Mouse (Mus musculus) thymus, adult 2 months (tissue): ENCODE data around the gene Bpifb4.

Experiments used
- CTCF ChIP-seq: fragments of 200-500 bp; IDR thresholded peaks from 2 replicates; pipeline ENCODE4 v1.5.1; 2012; ENCODE audit warnings: mild to moderate bottlenecking, control low read depth, low read length, moderate library complexity, borderline replicate concordance; ENCODE audit not compliant: control insufficient read depth, poor library complexity, insufficient read depth; ENCODE audit errors: extremely low read depth
- POLR2A ChIP-seq: fragments of 200-500 bp; IDR thresholded peaks from 2 replicates; pipeline ENCODE4 v1.6.1; 2012; ENCODE audit warnings: mild to moderate bottlenecking, low read length, control low read depth, moderate library complexity; ENCODE audit not compliant: control insufficient read depth, poor library complexity, insufficient read depth; ENCODE audit errors: extremely low read depth

DNA sequence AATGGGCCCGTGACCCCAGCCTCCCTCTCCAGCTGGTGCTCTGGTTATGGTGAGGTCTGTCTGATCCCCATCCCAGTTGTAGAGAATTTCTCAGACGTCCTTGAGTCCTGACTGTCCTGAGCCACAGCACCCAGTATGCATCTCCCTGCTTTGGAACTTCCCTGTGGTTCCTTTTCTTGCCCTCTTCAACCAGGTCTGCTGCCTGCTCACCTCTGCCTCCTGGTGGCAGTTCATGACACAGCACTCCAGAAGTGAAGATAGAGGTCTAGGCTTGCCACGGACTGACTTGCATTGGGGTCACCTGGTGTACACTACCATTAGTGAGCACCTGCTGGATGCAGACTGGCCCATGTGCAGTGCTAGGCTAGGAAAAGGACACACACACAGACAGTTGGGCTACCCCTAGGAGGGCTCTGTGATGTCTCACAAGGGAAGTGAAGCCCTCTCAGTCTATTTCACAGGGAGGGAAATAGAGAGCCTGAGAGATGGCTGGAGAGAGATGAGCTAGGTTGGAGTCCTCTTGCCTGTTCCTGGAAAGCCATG is 8.1 kb upstream of the Bpifb4 start:
- TF ChIP-seq POLR2A (no peak), CTCF (no peak; the same call in 1 of the 2 replicates)
